ENCODE assay signal across 9 mouse cellular contexts in genomic region chr8:118393909-118394650, GRCm38 (mm10).
A peak's percentile ranks its signal among the peaks of the same experiment; 100 is the strongest.
DNase-seq lines count a peak whose midpoint lies in the region.
"Had no signal": no experiment of that assay in that cellular context is flagged by ENCODE, and none has a peak within 500 bp of the region (broad histone marks: within the 10 kb centered on the region; RNA-seq: fewer than 3 reads in every experiment).

No protein-coding gene starts in this region.

- WGBS in hindbrain, embryonic 10.5 days, result 64% methylated on average over 7 of the region's 7 CpGs

- H3K9me3 ChIP-seq in hindbrain, embryonic 10.5 days, result no peaks in the 10 kb centered on the region
- H3K9me3 ChIP-seq: limb, embryonic 15.5 days had no signal

- H3K27ac ChIP-seq in hindbrain, embryonic 10.5 days, result no peak overlapping the region
- H3K27ac ChIP-seq: limb, embryonic 15.5 days had no signal

- H3K36me3 ChIP-seq in hindbrain, embryonic 10.5 days, result no peaks in the 10 kb centered on the region
- H3K36me3 ChIP-seq: limb, embryonic 15.5 days had no signal

- peak; percentile 23 for DNase-seq in right cerebral cortex, adult 18-20 months
- DNase-seq in right cerebral cortex, postnatal 10 days (ENCODE audit: low spot score in 2 of 2), result no peak
- DNase-seq in cerebellum, adult 9-11 months, result peak; percentile 18
- peak; percentile 78 to 87 for DNase-seq in heart, postnatal 10 days
- no peak for DNase-seq in c-Kit-positive CD71-positive TER-119-positive erythroid progenitor cells, embryonic 14.5 days (ENCODE audit: low spot score)
- DNase-seq in left cerebral cortex, postnatal 10 days (ENCODE audit: extremely low spot score in 1 of 2, low spot score in 2 of 2), result no peak
- no peak for DNase-seq in thymus, postnatal 25 days
- DNase-seq in hindbrain, embryonic 10.5 days (ENCODE audit: low spot score), result no peak

- no peaks in the 10 kb centered on the region for H3K4me1 ChIP-seq in hindbrain, embryonic 10.5 days (replicated peaks)
- H3K4me1 ChIP-seq: limb, embryonic 15.5 days had no signal

- intact Hi-C loops in heart, postnatal 10 days (cut with DNase I), result loop anchor here (1.0 to 2.0 kb wide), 3 partner anchors 43 to 106 kb away; no protein-coding TSS in a partner anchor
- intact Hi-C loops in left cerebral cortex, postnatal 10 days (cut with DNase I), result no loop called here

- H3K27me3 ChIP-seq in hindbrain, embryonic 10.5 days (ENCODE audit: insufficient read depth, poor library complexity, severe bottlenecking), result no peaks in the 10 kb centered on the region
- H3K27me3 ChIP-seq: limb, embryonic 15.5 days had no signal

- H3K4me3 ChIP-seq in hindbrain, embryonic 10.5 days, result no peak overlapping the region
- H3K4me3 ChIP-seq: limb, embryonic 15.5 days had no signal

Comparison
In these comparisons a context has a peak if more than half of its experiments do, and no peak if none do; other contexts are left out.
1. DNase-seq: peak in right cerebral cortex, adult 18-20 months (single experiment), cerebellum, adult 9-11 months (single experiment) and heart, postnatal 10 days (2 of 2); none in right cerebral cortex, postnatal 10 days (0 of 2), c-Kit-positive CD71-positive TER-119-positive erythroid progenitor cells, embryonic 14.5 days (single experiment), left cerebral cortex, postnatal 10 days (0 of 2), thymus, postnatal 25 days (single experiment) and hindbrain, embryonic 10.5 days (single experiment).